Mouse (Mus musculus) embryo, embryonic 9.5 days (tissue): ENCODE results near the gene Tgfb3.

ENCODE experiments used
- DNase-seq: peaks from one replicate; pipeline ENCODE4 v3.0.0-alpha.2; 2017; ENCODE audit errors: extremely low spot score

The Tgfb3 gene

DNA sequence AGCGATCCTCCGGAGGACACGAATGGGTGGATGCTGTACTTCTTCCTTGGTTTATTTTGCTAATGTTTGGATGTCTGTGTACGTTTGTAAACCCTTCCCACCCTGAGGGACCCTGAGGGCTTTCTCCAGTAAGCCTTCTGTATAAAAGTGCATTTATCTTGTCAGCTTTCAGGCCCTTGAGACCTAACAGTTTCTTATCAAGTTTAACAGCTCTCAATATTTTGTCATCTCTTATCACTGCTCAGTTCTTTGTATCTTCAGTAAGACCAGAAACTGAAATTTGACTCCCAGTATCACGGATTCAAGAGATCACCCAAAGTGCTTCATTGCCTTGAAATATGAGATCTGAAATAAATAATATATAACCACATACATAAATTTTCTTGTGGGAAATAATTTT, 47.9 kb downstream of the Tgfb3 start:
- DNase-seq = no peak

DNA sequence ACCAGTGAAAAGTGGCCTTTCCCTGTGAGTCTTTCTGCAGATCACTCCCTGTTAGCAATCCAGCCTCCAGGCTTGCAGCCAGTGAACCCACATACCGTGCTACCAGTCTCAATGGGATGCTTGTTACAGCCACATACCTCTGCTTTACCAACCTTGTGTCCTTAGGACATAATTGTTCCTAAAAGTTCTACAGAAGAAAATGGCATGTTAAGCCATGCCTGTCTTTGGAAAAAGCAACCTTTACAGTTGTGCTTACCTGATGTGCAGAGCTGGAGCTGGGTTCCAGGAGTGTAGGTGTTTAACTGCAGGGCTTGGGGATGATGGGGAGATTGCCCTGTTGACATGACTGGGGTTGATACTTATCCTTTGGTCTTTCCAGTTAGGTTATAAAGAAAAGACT, 51.1 kb downstream of the Tgfb3 start:
- DNase-seq = no peak

DNA sequence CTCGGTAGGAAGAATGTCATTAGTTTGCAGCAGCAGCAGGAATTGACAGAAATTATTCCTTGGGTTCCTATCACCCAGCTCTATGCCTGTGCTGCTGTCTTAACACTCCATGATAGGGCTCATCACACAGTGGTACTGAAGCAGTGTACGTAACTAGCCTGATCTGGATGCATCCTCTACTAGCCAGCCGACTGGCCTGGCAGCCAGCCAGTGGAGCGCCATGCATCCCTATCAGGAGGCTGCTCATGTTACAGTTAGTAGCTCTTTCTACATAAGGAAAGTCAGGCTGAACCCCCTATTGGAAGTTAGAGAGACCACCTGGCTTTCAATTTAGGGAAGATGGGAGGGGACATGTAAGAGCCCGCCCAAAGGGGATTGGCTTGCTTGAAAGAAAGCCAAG, 51.8 kb downstream of the Tgfb3 start:
- no peak for DNase-seq

DNA sequence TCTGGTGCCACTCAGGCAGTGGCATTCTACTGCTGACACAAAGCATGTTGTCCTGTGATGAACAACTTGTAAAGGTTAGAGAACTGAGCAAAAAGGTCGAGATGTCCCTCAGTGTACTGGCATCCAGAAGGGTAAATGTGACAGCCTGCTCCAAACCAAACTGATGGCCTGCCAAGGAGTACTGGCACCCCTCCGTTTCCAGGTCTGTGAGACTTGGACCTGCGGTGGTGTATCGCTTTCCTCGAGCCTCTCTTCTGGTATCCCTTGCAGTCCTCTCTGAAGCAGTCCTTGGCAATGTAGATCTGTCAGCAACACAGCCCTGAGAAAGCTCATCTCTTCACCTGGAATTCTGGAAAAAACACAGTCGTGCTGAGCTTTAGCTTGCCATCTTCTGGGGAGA, 53.4 kb downstream of the Tgfb3 start:
- no peak for DNase-seq

DNA sequence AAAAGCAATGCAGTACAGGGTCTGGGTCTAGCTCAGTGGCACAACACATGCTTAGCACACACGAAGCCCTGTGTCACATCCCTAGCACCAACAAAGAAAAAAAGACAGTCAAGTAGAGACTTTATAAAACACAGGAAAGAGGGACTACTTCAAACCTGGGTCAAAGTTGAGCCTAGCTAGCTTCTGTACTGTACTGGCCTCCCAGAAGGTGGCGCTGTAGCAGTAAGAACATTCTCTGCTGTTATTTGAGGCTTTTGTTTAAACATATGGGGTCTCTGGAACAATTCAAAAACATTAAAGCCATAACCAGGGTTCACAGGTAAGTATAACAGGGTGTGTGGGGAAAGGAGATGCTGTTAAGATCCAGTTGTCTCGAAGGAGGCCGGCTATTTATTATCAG, 54.4 kb downstream of the Tgfb3 start:
- DNase-seq = no peak

DNA sequence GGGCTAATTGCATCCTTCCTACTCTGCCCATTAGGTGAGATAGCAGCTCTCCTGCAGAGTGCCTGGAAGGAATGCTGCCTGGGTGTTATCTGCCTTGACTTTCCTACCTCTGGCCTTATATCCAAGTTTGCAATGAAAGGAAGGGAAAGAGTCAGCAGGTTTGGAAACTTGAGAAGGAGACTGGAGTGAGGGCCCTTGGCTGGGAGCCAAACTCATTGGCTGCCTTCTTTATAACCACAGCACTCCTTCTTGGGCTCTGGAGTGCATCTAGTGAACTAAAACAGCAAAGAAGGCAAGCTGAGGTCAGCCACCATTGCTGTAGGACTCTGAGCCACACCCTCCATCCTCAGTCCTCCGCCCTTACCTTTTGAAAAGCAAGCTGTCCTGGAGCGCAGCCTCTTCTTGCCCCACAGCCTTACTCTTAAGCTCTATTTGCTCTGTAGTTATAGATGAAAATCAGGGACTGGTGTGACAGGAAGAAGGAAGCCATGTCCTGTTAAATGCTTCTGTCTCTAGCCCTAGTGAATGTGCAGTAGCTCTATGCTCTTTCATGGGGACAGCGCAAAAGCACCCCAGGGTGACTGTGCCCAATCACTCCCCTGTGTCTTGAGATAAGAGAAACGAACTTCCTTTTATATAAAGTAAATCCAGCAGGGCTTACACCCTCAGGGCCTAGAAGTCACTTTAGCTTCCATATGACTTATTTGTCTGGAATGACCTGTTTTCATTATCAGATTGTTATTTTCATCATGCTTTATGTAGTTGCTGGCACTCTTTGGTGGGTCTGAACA, 55.6 kb downstream of the Tgfb3 start:
- DNase-seq = no peak

DNA sequence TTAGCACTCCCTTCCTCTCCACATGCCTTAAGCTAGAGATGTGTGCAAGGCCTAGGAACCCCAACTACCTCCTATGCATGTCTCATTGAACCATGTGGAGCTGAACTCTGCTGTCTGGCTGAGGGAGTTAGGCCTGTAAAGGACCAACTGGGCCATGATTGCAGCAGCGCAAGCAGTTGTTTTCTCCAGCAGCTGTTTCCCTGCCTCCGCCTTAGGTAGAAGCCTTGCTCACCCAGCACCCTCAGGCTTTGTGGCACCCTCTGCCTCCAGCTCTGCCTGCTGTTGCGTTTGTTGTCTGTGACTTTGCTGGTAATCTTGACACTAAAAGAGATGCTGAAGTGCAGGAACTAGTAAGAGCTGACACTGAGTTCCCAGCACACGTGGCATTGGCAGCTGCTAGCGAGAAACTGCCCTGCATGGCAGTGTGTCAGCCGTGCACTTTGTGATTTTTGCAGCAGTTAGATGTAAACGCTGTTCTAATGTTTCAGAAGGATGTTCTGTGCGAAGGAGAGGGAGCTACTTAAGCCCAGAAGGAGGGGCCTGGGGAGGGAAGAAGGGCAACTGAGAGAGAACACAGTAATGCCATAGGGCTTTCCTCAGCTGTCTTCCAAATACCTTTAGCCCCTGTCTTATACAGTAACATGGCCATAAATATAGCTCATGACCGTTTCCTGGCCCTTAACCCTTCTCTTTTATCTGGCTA, 56.4 kb downstream of the Tgfb3 start:
- no peak for DNase-seq

DNA sequence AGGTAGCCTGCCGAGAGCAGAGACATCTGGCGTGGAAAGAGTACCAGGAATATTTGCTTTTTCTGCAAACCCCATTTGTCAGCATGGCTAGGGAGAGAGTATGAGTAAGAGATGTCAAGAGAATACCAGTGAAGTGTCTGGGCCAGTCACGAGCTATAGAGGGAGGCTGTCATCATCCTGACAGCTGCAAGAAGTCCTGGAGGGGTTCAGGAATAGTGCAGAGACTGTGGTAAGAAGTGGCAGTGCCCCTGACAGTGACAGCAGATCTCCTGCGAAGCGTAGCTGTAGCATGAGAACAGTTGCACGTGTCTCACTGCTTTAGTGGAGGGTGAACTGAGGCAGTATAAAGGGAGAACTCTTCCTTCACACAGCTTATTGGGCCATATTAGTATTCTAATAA, 57.3 kb downstream of the Tgfb3 start:
- no peak for DNase-seq

DNA sequence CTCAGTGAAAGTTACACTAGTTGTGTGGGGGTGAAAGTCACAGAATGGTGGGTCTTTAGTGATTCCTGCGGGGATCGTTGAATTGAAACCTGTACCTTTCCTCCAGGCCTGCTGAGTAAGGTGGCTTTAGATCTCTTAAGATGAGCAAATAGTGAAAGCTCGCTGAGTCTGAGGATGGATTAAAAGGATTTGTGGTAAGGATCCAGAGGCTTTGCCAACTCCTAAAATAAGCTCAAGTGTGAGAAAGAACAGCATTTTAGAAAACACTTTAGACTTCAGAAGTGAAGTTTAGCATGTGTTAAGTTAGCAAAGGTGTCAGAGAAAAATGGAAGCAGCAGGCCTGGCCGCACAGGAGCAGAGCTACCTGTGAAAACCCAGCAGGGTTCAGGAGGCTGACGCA, 61.5 kb downstream of the Tgfb3 start:
- no peak for DNase-seq

DNA sequence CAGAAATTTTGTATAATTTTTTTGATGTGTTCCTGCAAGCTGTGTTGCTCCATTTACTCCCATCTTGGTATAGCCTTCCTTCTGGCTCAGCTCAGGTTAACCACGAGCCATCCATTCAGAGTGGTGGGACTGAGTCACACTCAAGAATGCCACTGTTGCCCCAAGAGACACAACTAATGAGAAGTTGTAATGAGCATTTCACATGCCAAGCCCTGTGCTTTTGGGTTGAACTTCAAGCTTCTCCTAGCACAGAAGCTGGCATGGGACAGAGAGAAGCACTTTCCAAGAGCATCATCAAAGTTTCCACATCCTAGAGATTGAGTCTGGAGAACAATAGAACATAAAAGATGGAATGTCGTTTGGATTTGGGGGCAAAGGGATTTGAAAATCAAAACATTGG, 63.7 kb downstream of the Tgfb3 start:
- no peak for DNase-seq

DNA sequence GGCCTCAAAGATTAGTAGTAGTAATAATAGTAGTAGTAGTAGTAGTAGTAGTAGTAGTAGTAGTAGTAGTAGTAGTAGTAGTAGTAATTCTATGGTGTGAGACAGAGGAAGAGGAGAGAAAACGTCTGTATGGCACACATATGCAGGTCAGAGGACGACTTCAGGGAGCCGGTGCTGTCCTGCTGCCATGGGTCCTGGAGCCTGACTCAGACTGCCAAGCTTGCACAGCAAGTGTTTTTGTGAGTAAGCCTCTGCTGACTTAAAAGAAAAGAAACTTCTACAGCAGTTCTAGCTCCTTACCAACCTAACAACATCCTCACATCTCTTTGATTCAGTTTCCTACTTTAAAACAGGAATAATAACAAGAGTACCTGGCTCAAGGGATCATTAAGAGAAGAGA, 64.2 kb downstream of the Tgfb3 start:
- no peak for DNase-seq

DNA sequence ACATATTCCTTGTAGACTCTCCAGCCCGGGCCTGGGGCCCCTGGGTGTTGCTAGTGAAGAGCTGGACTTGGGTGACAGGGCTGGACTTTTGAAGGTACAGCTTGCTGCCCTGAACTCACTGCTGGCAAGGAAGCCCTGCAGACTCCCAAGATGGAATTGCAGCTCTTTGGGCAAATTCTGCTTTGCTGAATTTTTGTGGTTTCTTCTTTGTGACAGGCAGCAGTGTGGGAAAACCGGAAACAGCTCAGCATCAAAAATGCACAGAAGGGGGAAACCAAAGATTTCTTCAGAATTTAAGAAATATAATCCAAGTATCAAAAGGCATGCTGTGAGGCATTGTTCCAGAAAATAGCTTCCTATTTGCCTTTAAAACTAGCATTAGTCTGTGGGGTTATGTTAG, 64.7 kb downstream of the Tgfb3 start:
- no peak for DNase-seq

DNA sequence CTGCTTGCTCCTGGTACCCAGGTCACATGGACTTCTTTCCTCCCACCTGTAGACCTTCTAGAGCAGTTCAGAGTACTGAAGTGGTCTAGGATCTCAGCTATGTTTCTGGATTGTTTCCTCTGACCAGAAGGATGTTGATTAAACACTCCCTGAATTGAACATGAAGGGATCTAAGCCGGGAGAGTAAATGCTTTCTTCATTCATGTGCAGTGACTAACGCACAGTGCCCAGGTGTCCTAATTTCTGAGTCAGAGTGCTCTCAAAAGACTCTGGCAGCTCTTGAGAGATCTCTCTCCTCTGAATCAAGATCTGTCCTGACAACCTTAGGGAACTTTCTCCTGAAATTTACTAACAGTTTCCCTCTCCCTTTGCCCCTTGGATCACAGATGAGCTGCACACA, 66.6 kb downstream of the Tgfb3 start:
- DNase-seq = no peak

DNA sequence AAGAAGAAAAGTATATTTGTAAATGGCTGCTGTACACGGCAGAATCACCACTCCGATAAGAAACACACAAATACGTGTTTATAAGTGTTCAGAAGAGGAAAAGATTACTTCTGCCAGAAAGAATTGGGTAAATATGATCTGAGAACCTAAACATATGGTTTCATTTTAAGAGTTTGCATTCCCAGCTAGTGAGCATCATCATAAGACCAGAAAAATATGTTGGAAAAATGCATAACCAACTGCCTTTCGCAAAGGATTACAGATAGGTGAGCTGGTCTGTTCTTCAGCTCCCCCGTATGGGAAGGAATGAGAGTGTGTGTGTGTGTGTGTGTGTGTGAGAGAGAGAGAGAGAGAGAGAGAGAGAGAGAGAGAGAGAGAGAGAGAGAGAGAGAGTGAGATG, 68.2 kb downstream of the Tgfb3 start:
- DNase-seq = no peak

DNA sequence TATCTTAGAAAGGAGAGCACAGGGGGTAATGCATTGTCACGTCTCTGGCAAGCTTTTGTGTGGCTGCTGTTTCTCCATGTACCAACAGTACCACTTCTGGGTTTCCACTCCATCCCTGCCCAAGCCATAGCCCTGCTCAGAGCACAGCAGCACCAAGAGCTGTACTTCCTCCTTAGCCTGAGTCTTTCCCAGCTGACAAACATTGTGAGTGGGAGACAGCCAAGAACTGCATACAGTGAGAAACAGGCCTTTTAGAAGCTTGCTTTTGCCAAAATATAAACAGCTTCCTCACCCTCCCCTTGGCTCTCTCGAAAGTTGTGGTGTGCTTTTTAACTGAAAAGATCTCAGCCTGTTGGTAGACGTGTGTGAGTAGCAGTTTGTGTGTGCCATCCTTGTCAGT, 71.5 kb downstream of the Tgfb3 start:
- no peak for DNase-seq
